Mouse (Mus musculus) adrenal gland (tissue): ENCODE data around the gene Coq10b.

Source experiments
- intact Hi-C: fragments of 180-260 bp; cut with DNase I; formaldehyde crosslinking; loops from one replicate; pipeline ENCODE4 v1.15.1; 2025

Gene Coq10b

DNA sequence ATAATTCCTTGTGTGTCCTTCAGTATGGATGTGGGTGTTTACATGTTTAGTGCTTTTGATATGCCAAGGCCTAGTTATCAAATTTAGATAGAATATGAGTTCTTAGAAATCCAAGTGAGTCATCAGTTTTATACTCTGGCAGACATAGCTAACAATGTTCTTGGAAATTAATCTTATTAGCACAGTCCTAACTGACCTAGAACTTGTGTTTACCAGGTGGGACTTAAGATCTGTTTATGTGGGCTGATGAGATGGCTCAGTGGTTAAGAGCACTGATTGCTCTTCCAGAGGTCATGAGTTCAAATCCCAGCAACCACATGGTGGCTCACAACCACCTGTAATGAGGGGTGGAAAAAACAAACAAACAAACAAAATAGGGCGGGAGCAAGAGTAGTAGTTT, 39.9 kb downstream of the Coq10b start:
- intact Hi-C loops, result no loop called here

DNA sequence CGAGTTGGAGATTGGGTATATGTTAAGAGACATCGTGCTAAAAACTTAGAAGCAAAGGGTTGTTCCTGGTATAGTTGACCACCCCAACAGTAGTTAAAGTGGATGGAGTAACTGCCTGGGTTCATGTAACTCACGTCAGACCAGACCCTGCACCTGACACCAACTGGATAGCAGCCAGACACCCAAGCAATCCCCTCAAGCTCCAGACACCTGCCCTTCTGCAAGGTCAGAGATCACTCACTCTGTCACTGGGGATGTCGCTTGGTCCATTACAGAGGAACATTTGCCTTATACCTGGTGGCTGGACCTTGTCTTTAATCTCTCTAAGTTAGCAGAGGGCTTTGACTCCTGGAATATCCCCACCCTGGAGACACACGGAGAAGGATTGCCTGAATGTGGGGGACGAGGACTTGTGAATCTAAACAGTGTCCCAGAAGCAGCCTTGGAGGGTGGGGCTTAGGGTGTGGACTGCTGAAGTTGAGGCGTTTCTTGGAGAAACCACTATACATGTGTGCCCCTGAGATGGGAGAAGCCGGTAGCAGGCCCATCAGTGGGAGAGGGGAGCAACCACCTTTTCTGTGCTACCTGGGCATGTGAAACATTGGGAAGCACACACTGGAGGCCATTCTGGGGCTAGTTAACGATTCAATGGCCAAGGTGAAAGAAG, 54.5 kb downstream of the Coq10b start:
- intact Hi-C loops, result no loop called here

GRCm38 (mm10) chr1:55107644-55108043, 55.1 kb downstream of the Coq10b start:
- intact Hi-C loops, result no loop called here

DNA sequence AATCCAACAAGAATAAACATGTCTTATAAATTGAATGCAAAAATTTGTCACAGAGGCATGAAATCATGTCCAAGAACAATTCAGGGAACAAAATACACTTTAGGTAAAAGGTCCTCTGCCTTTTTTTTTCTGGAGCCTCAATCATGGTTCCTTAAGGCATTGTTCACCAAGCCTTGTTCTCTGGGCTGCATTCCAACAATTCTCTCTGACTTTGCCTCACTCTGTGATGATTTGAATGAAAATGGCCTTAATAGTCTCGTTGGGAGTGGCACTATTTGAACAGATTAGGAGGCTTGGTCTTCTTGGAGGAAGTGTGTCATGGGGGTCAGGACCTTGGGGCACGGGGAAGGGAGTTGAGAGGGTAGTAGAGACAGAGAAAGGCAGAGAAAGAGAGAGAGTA, 55.9 kb downstream of the Coq10b start:
- intact Hi-C loops, result no loop called here

GRCm38 (mm10) chr1:55109066-55109766, 56.6 kb downstream of the Coq10b start:
- intact Hi-C loops, result no loop called here
